Mouse (Mus musculus): ENCODE results near the gene Ehmt2.

- TF ChIP-seq CTCF (IDR thresholded peaks at IDR 0.05; ENCODE audit: control insufficient read depth, insufficient read depth, low read length) (no peak), POLR2A (IDR thresholded peaks at IDR 0.05; ENCODE audit: borderline replicate concordance, control insufficient read depth, low read depth, low read length) (no peak)
Measured at GRCm38 (mm10) chr17:34865981-34866380, 32.3 kb upstream of the Ehmt2 start.
